Mouse (Mus musculus) left cerebral cortex, adult 18-20 months (tissue): ENCODE results near the gene Naa80. TPM values are rescaled to one million over a fixed set of nuclear protein-coding genes. Genes with fewer than 3 reads are reported as not detected.

ENCODE experiments used
- DNase-seq, 2 experiments: peaks; one replicate each; pipeline ENCODE4 v3.0.0; 2021 to 2022; ENCODE audit warnings: low spot score in 2 of 2, mixed read lengths in 1 of 2
- total RNA-seq, 2 experiments: library from RNA; stranded (reverse); gene quantifications; 2 replicates each; pipeline ENCODE4 v1.2.3; 2021

Gene Naa80
- total RNA-seq, 2 experiments from 2014 or later = 10.1 to 13.4 TPM

DNA sequence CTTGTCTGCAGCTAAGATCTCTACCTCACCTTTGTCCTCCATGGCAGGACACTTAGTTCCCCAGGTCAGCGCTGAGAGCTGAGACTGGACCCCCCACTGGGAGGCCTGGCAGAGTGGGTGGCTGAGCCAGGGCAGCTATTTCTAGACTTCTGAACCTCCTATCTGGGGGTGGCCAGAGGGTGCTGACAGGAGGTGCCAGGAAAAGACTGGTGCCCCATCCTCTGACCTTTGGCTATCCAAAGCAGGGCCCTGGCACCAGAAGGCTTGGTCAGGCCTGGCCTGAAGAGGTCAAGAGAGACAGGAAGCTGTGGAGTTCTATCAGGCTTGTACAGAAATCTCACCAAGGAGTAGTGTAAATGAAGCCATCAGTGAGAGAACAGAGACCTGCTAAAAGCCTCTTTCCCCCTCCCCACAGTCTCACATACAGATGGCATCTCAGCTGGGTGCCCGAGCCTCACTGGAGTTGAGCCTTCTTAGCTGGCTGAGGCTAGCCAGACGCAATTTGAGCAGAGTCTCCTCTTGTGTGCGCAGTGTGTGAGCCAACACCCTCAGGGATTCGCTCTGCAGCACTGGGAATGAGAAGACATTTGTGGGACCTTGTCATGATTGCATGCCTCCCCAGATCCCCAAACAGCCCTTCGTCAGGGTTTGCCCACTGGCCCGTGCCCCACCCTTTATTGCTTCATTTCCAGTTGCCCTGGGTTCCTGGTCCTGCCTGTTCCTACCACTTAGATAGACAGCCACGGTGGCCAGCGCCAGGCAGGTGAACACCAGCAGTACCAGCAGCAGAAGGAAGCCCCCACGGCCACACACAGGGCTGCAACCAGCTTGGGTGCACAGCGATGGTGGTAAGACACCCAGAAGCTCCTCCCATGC, 14.7 kb downstream of the Naa80 start:
- DNase-seq = no peak

DNA sequence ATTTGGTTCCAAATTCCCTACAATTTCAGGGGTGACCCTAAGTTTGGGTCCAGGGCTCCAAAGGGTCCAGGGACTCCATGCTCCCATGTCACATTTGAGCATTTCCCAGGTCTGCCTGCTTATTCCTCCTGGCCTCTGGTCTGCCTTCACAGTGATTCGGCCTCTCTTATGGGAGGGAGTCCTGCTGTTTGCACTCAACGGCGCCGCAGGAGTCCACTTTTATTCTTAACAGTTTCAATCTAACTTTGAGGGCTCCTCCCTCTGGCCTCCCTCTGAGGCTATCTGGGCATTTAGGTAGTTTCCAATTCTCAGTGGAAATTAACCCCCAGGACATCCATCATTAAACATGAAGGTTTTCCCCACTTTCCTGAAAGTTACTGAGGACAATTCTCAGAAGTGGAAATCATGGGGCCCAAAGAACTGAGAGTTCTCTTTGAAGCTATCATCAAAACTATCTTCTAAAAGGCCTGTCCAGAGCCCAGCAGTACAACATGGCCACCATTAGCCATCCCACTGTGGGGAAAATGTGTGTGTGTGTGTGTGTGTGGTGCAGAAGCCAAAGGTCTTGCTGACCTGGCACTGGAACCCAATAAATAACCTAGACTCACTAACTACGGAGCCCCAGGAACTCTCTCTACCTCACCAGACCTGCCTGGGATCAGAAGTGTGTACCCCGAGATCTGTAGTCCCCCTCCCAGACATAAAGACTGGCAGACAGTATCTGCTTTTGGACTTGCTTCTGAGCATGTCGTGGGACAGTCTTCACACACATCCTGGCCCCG, 15.8 kb downstream of the Naa80 start:
- DNase-seq = no peak

DNA sequence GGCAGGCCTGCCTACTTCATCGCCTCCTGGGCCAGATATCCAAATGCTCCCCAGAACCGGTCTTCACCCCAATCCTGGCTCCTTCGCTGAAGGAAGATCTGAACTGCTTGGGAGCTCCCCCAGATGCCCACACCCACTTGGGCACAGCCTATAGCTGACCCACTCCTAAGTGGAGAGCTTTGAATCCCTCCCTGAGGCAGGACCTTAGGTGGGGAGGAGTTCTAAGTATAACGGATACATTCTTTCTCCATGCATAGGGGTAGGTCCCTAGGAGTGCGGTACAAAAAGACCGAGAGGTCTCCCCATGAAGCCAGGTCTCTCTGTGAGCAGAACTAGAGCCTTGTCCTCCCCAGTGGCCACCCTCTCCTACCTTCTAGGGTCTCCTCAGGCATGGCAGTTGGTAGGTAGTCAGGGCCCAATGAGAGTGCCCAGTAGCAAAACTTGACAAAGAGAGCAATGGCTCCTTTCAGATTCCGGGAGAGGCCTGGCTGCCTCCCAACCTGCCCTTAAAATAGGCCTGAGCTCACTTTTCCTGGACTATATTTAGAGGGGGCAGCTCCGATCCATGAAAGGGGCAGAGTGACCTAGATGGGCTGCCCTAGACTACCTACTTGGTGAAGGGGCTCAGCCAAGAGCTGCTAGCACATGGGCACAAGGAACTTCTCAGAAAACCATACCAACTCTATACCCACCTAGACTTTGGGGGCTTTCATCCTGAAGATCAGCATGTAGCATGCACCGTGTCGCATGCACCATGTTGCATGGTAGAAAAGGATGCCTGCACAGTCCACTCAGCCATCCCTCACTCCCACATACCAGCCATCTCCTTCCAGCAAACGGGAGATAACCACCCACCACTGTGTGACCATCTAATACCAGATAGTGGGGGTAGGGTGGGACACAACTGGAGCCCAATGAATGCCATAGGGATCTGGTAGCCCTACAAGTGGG, 18.2 kb downstream of the Naa80 start:
- DNase-seq = no peak

DNA sequence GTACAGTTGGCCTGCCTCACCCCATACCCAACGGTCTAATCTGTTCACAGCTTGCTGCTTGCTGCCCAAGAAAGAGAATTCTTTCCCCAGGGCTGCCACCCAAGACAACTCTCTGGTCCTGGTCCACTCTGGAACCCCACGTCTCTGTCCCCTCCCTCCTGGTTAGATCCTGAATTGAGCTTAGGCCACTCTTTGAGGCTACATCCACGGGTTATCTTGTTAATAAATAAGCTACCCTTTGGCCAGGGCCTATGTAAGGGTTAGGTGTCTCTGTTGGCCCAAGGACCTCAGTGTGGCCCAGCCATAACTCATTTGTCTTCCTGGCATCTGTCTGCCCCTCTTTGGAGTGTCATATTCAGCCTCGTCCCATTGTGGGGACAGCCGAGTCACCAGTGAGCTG, 19.7 kb downstream of the Naa80 start:
- DNase-seq = no peak

DNA sequence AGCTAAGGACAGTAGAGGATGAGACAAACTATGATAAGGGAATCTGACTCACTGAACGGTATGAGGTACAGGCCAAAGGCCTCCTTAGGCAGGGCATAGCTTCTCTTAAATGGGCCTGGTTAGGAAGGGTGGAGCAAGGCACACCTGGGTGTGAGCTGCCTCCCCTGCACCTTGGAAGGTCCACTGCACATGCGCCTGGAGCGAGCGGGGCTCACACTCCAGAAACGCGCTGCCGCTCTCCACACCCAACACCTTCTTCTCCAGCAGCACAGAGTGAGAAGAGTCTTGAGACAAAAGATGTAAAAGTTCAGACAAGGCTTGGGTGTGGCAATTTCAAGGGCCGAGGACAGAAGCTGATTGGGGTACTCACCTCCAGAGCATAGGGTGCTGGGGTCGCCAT, 20.7 kb downstream of the Naa80 start:
- DNase-seq = no peak

DNA sequence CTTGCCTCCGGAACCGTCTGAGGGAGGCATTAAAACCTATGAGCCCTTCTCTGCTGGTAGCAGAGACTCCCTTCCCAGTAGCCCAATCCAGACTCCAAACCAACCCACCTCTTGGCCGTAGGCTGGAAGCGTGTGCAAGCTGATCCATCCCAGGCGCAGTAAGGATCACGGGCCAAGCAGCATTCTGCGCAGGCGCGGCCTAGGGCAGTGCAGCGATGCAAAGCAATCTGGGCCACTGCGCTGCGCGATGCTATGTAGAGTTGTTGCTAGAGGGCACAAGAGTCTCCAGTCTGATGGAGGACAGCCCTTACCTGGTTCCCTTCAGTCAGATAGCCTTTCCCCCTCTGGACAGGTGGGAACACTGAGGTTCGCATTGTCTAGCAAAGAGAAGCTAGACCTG, 21.2 kb downstream of the Naa80 start:
- DNase-seq = peak in 1 of 2 experiments; percentile 34

DNA sequence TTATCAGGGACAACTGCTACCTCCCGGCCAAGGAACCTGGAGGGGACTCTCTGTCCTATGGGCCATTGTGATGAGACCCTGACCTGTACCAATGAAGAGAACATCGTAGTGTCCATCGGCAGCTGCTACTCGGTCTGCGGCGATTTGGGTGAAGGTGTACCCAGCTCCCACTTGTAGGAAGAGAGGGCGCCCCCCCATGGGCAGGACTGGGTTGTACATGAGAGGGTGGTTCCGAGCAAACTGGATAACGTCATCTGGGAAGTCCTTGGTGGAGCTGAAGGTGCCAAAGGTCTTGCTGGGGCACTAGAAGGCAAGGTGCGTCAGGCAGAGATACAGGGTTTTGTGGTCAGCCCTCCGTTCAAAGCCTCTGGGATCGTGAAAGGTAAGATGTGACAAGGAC, 22.1 kb downstream of the Naa80 start:
- no peak for DNase-seq

DNA sequence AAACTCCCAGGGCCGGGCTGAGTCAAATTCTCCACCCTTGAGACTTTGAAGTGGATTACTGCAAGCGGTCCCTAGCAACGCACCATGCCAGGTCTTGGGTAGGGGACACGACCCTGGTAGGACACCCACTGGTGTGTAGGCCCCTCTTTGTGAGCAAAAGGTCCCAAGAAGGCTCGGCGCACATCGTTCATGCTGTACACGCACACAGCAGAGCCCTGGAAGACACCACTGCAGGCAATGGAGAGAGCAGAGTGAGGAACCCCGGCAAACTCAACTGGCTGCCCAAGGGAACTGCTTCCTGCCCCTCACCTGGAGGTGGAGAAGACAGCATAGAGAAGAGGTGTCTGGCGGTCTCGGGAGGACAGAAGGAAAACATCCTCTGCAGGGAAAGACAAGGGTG, 22.6 kb downstream of the Naa80 start:
- DNase-seq = no peak

DNA sequence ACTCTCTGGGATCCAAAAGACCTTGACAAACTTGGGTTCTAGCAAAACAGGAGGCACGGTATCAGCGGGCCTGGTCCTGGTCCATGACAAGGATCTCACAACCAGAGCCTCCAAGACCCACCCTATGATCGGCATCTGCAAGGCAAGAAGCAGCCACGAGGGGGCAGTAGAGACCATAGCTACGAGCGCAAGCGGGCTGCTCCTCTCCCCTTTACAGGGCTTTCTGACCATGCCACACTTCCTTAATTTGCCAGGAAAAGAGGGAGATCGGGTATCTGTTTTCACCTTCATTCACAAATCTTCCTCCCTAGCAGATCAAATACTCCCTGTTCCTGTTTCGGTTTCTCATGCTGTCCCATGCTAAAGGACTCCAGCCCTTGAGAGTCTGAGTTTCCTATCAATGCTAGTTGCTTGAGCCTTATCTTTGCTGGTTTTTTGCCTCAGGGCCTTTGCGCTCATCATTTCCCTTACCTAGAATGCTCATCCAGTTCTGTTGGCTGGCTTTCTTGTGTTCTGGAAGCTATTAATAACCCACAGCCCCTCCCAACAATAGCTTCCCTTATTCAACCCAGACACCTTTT, 23.5 kb downstream of the Naa80 start:
- peak; percentile 90 to 96 for DNase-seq

DNA sequence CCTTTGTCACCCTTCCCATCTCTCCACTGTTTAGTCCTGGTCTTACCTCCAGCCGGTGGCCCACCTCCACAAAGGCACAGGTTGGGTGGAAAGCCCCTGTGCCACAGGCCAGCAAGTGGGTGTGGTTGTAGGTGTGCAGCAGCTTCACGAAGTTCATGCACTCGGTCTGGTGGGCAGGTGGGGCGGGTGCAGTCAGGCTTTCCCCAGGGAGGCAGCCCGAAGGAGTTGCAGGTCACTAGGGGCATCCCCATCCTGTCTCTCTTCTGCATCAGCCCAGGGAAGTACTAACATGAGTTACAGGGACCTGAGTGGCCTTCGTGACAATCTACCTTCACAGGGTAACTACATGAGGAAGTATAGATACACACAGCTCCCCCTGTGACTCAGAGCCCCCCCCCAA, 24.6 kb downstream of the Naa80 start:
- DNase-seq = no peak

DNA sequence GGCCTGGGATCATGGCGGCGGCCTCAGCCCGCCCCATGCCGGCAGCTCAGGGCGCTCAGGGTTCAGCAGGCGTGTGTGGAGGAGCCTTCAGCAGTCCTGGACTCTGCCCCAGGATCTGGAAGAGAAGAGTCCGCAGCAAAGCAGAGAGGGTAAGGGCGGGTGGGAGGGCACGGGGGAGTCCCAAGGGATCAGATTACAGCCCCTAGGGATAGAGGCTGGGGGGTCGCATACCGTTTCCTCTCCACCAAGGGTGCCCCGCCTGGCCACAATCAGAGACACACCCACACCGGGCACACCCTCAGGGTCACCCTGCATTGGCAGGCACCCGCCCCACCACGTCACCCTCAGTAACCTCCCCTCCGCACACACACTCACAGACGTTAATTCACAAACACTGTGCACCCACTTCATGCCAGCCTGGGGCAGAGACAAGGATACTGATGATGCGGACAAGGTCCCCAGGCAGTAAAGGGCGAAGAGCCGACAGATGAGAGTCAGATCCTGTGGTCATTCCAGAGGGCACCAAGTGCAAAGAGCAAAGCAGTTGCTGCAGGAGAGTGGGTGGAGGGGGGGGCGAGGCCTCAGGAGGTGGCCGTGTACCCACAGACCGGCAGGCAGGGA, 26.5 kb downstream of the Naa80 start:
- no peak for DNase-seq

DNA sequence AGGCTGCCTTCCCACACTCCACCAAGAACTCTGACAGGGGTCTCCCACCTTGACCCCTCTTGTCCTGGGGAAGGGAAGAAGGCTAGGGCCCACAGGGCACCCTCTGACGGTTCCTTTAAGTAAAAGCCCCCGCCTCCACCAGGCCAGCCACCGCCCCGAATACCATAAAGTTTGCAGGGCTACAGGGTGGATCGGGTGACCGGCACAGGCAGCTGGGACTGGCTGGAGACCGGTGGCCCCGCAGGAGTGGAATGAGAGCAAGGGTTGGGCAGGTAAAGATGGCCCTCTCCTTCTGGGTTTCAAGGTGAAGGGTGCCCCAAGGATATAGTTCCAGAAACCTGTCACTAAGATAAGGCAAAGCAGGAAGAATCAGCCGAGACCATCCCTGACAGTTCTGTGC, 27.9 kb downstream of the Naa80 start:
- DNase-seq = no peak

DNA sequence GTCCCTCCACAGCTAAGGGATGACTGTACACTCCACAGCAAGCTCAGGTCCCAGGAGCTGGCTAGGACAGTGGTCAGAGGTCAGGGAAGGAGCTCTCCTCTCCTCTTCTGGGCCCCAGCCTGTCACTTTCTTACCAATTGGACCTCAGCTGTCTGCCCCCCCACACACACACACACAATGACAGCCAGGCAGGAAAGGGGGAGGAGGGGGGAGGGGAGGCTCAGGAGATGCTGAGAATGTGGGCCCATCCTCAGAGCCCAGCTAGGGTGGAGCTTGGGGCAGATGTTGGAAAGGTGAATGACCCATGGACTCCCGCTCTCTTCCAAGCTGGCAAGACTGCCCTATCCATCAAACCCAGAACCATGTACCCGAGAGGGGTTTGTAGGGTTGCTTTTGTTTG, 28.3 kb downstream of the Naa80 start:
- no peak for DNase-seq

DNA sequence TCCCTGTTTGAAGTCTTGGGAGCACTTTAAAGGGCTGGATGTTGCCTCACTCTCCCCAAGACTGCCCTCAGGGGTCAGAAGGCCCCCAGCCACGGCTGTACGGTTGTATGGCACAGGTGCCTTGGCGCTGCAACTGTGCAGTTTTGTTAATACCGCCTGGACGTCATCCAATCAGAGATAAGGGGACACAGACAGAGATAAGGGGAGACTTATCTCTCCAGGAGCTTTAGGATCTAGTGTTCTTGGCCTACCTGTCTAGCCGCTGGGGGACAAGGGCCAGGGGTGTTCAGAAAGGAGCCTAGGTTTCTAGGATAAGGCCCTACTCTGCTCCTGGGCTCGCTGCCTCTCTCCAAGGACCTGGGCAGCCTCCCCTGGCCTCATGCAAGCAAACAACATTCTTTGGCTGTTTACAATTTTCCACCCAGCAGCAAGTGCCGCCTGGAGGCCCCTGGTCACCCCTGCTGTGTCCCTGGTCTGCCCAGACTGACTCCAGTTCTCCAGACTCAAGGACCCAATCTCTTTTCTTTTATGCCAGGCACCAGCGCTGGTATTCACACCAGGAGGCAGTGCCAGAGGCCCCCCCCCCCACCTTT, 29.1 kb downstream of the Naa80 start:
- no peak for DNase-seq

DNA sequence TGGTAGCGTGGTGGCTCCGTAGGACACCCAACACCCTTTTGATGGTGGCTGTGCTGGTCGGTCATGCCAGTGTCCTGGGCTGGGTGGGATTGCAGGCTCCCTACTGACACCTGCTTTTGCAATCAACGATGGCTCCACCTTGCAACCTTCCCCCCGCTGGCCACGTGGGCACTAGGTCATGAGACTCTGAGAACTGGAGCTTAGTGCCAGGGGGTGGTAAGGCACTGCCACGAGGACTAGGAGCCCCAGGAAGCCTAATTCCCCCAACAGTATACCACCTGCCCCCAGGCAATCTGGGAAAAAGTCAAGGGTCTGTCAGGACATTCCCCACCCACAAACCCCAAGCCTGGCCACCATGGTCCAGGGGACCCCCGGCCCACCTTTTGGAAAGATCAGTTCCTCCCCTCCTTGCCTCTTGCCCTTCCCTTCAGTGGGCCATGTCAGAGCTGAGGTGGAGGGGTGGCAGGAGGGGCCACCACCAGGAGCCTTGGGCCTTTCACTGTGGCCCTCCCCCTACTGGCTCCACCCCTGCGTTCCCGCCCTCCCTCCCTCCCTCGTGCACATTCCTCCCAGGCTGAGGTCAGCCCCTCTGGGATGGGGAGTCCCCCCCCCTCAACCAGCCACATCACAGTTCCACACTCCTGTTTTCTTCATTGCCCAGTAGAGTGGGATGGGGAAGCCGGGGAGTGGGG, 30.2 kb downstream of the Naa80 start, which contains the start of gene Sema3b:
Gene Sema3b (minus strand): TSS at position 489 of the 692 bp plus-strand sequence.
- no peak for DNase-seq

DNA sequence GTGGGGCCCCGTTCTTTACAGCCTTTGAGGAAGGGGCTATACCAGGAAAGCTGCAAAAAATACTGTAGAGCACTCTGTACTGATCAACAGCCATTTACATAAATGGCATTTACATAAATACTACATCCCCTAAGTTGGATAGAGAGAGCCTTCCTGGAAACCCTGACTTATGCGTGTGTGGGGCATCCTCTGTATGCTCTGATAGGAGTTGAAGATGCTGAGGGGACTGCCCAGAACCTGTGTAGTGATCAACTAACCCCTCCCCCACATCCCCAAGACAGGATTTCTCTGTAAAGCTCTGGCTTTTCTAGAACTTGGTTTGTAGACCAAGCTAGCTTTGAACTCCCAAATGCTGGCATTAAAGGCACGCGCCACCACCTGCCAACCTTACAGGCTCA, 30.7 kb downstream of the Naa80 start:
- no peak for DNase-seq

DNA sequence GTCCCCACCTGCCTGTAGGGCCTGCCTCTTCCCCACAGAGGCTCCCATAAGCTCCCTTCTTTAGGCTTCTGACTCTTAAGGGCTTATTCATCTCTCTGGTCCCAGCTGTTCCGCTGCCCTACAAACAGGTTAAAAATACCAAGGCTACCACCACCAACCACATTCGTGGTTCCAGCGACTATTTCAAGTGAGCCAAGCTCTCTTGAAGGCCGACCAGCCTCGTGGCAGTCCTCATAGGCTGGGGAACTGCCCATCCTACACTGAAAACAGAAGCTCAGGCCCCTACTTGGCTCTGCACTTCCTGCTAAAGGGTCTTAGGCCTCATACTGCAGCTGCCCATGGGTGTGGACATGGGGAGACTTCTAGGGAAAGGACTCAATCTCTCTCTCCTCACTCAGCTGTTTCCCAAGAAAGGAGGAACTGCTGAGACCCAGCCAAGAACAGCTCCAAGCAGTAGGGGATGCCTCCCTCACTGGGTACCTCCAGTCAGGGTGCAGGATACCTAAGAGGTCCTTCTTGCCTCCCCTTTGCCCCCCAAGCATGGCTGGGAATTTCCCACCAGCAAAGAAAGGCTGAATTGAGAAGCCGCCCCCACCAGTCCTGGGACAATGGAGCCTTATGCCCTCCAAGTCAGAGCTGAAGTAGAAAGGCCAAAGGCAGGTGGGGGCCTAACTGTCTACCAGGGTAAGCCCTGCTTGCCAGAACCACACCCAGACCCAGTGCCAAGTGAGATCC, 32.9 kb downstream of the Naa80 start:
- peak in 1 of 2 experiments; percentile 29 for DNase-seq

DNA sequence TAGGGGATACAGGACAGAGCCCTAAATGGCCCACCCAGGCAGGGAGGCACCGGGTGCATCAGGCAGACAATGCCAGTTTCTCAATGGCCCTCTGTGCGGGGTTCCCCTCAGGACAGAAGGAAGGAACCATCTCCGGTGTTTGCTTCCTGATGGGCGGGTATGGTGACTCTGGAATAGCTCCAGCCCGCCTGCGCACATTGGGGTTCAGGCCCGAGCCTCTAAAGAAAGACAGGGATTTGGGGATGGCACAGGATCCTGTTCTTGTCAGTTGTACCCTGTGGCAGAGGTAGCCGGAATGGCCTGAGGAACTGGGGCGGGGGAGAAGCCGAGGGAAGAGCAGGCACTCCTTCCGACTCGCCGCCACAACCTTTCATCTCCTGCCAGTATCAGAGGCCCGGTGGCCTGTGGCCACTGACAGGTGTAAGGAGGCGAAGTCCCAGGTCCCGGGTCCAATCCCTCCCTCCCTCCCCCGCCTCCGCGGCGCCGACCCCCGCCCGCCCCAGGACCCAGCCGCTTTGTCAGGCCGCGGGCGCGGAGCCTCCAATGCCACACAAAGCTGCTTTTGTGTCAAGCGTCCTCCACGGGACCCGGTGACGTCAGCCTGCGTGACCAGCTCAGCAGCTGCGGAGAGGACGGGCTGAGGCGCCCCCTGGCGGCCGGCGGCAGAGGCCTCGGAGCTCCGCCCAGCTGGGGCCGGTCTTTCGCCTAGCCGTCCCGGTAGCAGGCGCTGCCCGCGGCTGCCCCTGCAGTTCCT, 33.7 kb downstream of the Naa80 start:
- peak; percentile 99 to 100 for DNase-seq
